18 mouse cellular contexts compared by ENCODE assay signal in the genomic region with DNA sequence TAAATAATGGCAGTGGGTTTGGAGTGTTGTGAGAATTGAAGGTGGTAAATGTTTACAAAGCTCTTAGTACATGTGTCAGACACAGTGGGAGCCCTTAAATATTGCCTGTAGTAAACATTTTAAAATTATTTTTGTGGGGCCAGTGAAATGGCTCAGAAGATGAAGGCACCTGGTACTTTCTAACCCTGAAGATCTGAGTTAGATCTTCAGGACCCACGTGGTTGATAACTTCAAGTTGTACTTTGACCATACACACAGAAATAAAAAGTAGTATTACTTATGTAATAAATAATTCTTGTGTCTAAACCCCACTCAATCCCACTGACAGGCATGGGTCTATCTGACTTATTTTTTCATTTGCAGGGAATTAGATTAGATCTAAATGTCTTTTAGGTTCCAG. TPM values are rescaled to one million over a fixed set of nuclear protein-coding genes. Genes with fewer than 3 reads are reported as not detected.
DNase-seq lines count a peak whose midpoint lies in the region; ATAC-seq and TF ChIP-seq lines count a peak whose summit lies in the region.
"Had no signal": no experiment of that assay in that cellular context is flagged by ENCODE, and none has a peak within 500 bp of the region (broad histone marks: within the 10 kb centered on the region; RNA-seq: fewer than 3 reads in every experiment).

No protein-coding gene starts in this region.

- H3K27ac ChIP-seq in CH12.LX (ENCODE audit: insufficient read depth, low read depth), result no peak overlapping the region
- H3K27ac ChIP-seq in liver, embryonic 14.5 days, result peak overlapping the region; percentile 75
- peak overlapping the region; percentile 62; the same call in 1 of the 2 replicates for H3K27ac ChIP-seq in small intestine, adult 2 months (ENCODE audit: insufficient read depth, low read depth, low read length)
- H3K27ac ChIP-seq: embryonic facial prominence, embryonic 10.5 days; forebrain, embryonic 13.5 days; heart, adult 2 months; hindbrain, embryonic 10.5 days; hindbrain, embryonic 14.5 days had no signal

- TF ChIP-seq EP300 in CH12.LX (IDR thresholded peaks at IDR 0.05; ENCODE audit: low read length), result no peak
- TF ChIP-seq EP300 in liver, embryonic 14.5 days (IDR thresholded peaks at IDR 0.05; ENCODE audit: low read depth), result no peak

- H3K9ac ChIP-seq in CH12.LX (ENCODE audit: insufficient read depth, low read depth), result no peak overlapping the region
- H3K9ac ChIP-seq in liver, embryonic 14.5 days (replicated peaks), result peak overlapping the region; percentile 28
- H3K9ac ChIP-seq: forebrain, embryonic 13.5 days; heart, embryonic 12.5 days; hindbrain, embryonic 14.5 days had no signal

- no peaks in the 10 kb centered on the region for H3K9me3 ChIP-seq in CH12.LX (replicated peaks; ENCODE audit: low read length)
- no peaks in the 10 kb centered on the region for H3K9me3 ChIP-seq in E14TG2a.4 (ENCODE audit: low read length)
- no peaks in the 10 kb centered on the region for H3K9me3 ChIP-seq in liver, embryonic 14.5 days (ENCODE audit: control insufficient read depth, low read length)
- H3K9me3 ChIP-seq: embryonic facial prominence, embryonic 10.5 days; forebrain, embryonic 13.5 days; heart, embryonic 12.5 days; hindbrain, embryonic 10.5 days had no signal

- dilution Hi-C loops in CH12.LX (cut with MboI; ENCODE audit: extremely low pct_ligation_motif_present, extremely low pct_unique_long_range_greater_than_20kb, low sequenced_read_pairs), result no loop called here

- ATAC-seq in liver, embryonic 14.5 days (ENCODE audit: insufficient read depth), result no peak
- ATAC-seq: activated CD4-positive, CD25-positive, alpha-beta regulatory T cell, adult 4 months; forebrain, embryonic 13.5 days; Patski had no signal

- in situ Hi-C loops in CH12.LX (cut with MboI; ENCODE audit: low pct_ligation_motif_present, low pct_unique_long_range_greater_than_20kb, low sequenced_read_pairs), result no loop called here

- no peak for DNase-seq in CH12.LX (ENCODE audit: extremely low read depth)
- DNase-seq in liver, embryonic 14.5 days (ENCODE audit: low read depth in 3 of 3, low spot score in 3 of 3), result no peak
- no peak for DNase-seq in lung, adult 18-20 months
- no peak for DNase-seq in left cerebral cortex, postnatal 25 days (ENCODE audit: low spot score in 2 of 2)
- DNase-seq: adrenal gland, postnatal 14 days; cerebellum, adult 2 months; cerebellum, postnatal 10 days; gastrocnemius, postnatal 10 days; heart, adult 2 months had no signal

- peak overlapping the region; percentile 54 for H3K4me2 ChIP-seq in CH12.LX (ENCODE audit: insufficient read depth, low read depth, poor library complexity, severe bottlenecking)
- H3K4me2 ChIP-seq in liver, embryonic 14.5 days (ENCODE audit: low read depth), result peak overlapping the region; percentile 36; the same call in 1 of the 2 replicates
- H3K4me2 ChIP-seq: forebrain, embryonic 13.5 days; heart, embryonic 12.5 days; hindbrain, embryonic 14.5 days had no signal

- H3K36me3 ChIP-seq in CH12.LX (replicated peaks in 1 of 2; ENCODE audit: control insufficient read depth in 1 of 2, insufficient read depth in 1 of 2, low read length in 1 of 2) (peaks cover 0 to 39% of the 10 kb centered on the region in 2 experiments), E14TG2a.4 (ENCODE audit: insufficient read depth, low read length) (peaks cover 25% of the 10 kb centered on the region)
- no peaks in the 10 kb centered on the region; the same call in 1 of the 2 replicates for H3K36me3 ChIP-seq in liver, embryonic 14.5 days (replicated peaks; ENCODE audit: control insufficient read depth, insufficient read depth, low read depth)
- no peaks in the 10 kb centered on the region for H3K36me3 ChIP-seq in small intestine, adult 2 months (ENCODE audit: control insufficient read depth, insufficient read depth, low read length)
- H3K36me3 ChIP-seq: embryonic facial prominence, embryonic 10.5 days; heart, embryonic 12.5 days; hindbrain, embryonic 10.5 days had no signal

- peaks cover 99% of the 10 kb centered on the region for H3K79me2 ChIP-seq in CH12.LX (replicated peaks; ENCODE audit: control insufficient read depth, extremely low read depth, insufficient read depth, poor library complexity, severe bottlenecking)

- H3K4me1 ChIP-seq in CH12.LX (ENCODE audit: control insufficient read depth in 1 of 2, insufficient read depth in 2 of 2), result peaks cover 26 to 77% of the 10 kb centered on the region in 2 experiments
- H3K4me1 ChIP-seq in E14TG2a.4 (replicated peaks; ENCODE audit: low read depth, low read length), result peaks cover 90% of the 10 kb centered on the region
- H3K4me1 ChIP-seq in liver, embryonic 14.5 days (replicated peaks; ENCODE audit: control insufficient read depth in 2 of 2, insufficient read depth in 2 of 2, low read length in 1 of 2), result peaks cover 76 to 78% of the 10 kb centered on the region in 2 experiments
- H3K4me1 ChIP-seq in small intestine, adult 2 months (ENCODE audit: control insufficient read depth, insufficient read depth, insufficient read length, low read length), result peaks cover 42% of the 10 kb centered on the region

- no peak for TF ChIP-seq RAD21 in CH12.LX (IDR thresholded peaks at IDR 0.05; ENCODE audit: low read depth, low read length)

- no peak for TF ChIP-seq CTCF in CH12.LX (conservative IDR thresholded peaks at IDR 0.05 in 1 of 2, IDR thresholded peaks at IDR 0.05 in 1 of 2; ENCODE audit: low read depth in 2 of 2, low read length in 2 of 2)
- no peak for TF ChIP-seq CTCF in E14TG2a.4 (conservative IDR thresholded peaks at IDR 0.05; ENCODE audit: low read length)
- TF ChIP-seq CTCF in liver, embryonic 14.5 days (IDR thresholded peaks at IDR 0.05; ENCODE audit: low read depth), result no peak
- no peak for TF ChIP-seq CTCF in small intestine, adult 2 months (IDR thresholded peaks at IDR 0.05; ENCODE audit: extremely low read depth, insufficient read length, insufficient replicate concordance, low read depth, low read length)

- no peak overlapping the region for H3K4me3 ChIP-seq in CH12.LX (replicated peaks in 1 of 3; ENCODE audit: low read depth in 2 of 3, low read length in 2 of 3, poor library complexity in 1 of 3)
- 0 out of 2 replicates have a peak overlapping the region, but pooled peaks have one; percentile 2 for H3K4me3 ChIP-seq in E14TG2a.4 (replicated peaks; ENCODE audit: low read length)
- no peak overlapping the region for H3K4me3 ChIP-seq in liver, embryonic 14.5 days (ENCODE audit: insufficient read depth in 1 of 2, low read depth in 2 of 2, low read length in 2 of 2)
- no peak overlapping the region for H3K4me3 ChIP-seq in small intestine, adult 2 months (ENCODE audit: low read depth, low read length)
- H3K4me3 ChIP-seq: embryonic facial prominence, embryonic 10.5 days; forebrain, embryonic 13.5 days; heart, adult 2 months; heart, embryonic 12.5 days; hindbrain, embryonic 10.5 days had no signal

- no peak for TF ChIP-seq POLR2A in CH12.LX (IDR thresholded peaks at IDR 0.05; ENCODE audit: low read depth, low read length)
- no peak for TF ChIP-seq POLR2A in small intestine, adult 2 months (IDR thresholded peaks at IDR 0.05; ENCODE audit: low read depth, low read length)

- intact Hi-C loops in left cerebral cortex, postnatal 25 days (cut with DNase I), result no loop called here

- H3K27me3 ChIP-seq in CH12.LX (replicated peaks) (no peaks in the 10 kb centered on the region), E14TG2a.4 (ENCODE audit: insufficient read depth, low read length) (no peaks in the 10 kb centered on the region)
- no peaks in the 10 kb centered on the region for H3K27me3 ChIP-seq in liver, embryonic 14.5 days (ENCODE audit: control insufficient read depth, insufficient read depth, low read length)
- H3K27me3 ChIP-seq in small intestine, adult 2 months (ENCODE audit: control insufficient read depth, insufficient read depth, low read length), result no peaks in the 10 kb centered on the region
- H3K27me3 ChIP-seq: forebrain, embryonic 13.5 days; heart, embryonic 12.5 days; Patski had no signal

- WGBS in liver, embryonic 14.5 days (ENCODE audit: insufficient replicate concordance), result 40% methylated on average over 1 of the region's 1 CpGs
- 19% methylated on average over 1 of the region's 1 CpGs for WGBS in small intestine, adult 2 months

TF ChIP-seq in CH12.LX, 34 proteins besides CTCF, POLR2A, EP300 and RAD21:
- TF ChIP-seq SIN3A (IDR thresholded peaks at IDR 0.05; ENCODE audit: low read length) (no peak), MAX (IDR thresholded peaks at IDR 0.05; ENCODE audit: low read length) (0 out of 2 replicates have a peak, but pooled peaks have one; percentile 24), JUND (conservative IDR thresholded peaks at IDR 0.05; ENCODE audit: low read depth, low read length) (no peak), ZKSCAN1 (IDR thresholded peaks at IDR 0.05; ENCODE audit: borderline replicate concordance, low read depth, low read length) (no peak), E2F4 (IDR thresholded peaks at IDR 0.05; ENCODE audit: insufficient replicate concordance, low read depth, low read length) (no peak), ZNF384 (IDR thresholded peaks at IDR 0.05; ENCODE audit: low read depth, low read length) (no peak), ELF1 (IDR thresholded peaks at IDR 0.05; ENCODE audit: low read depth, low read length) (no peak), MXI1 (IDR thresholded peaks at IDR 0.05; ENCODE audit: low read depth, low read length) (no peak), RCOR1 (conservative IDR thresholded peaks at IDR 0.05; ENCODE audit: low read depth, low read length) (no peak), MYC (IDR thresholded peaks at IDR 0.05; ENCODE audit: low read depth, low read length) (0 out of 2 replicates have a peak, but pooled peaks have one; percentile 23), NELFE (IDR thresholded peaks at IDR 0.05; ENCODE audit: low read depth, low read length) (no peak), CHD1 (IDR thresholded peaks at IDR 0.05; ENCODE audit: low read depth, low read length) (peak; percentile 39; the same call in 1 of the 2 replicates)

RNA-seq across cellular contexts. Expression of gene Larp1, which starts 5.7 kb away (rescaled TPM):
- total RNA-seq in CH12.LX (2012; rRNA removed) (94.1 and 106 TPM in 2 replicates), CH12.LX (2014; rRNA removed) (33.4 and 38.2 TPM in 2 replicates)
- polyA plus RNA-seq in CH12.LX (2012; ENCODE audit: insufficient read length, low read depth), result 222 and 284 TPM in 2 replicates
- polyA plus RNA-seq in liver, embryonic 14.5 days (2012; rRNA removed), result 21.1 and 25.5 TPM in 2 replicates
- polyA plus RNA-seq in liver, embryonic 14.5 days (2014; fragmentation: Nextera tagmentation; extraction: Ambion mirVana), result 15.8 and 19.0 TPM in 2 replicates
- 16.9 and 25.9 TPM in 2 replicates for polyA plus RNA-seq in small intestine, adult 2 months (2012; rRNA removed)
- 10 to 100 TPM; 86.4 to 88.9 TPM for total RNA-seq in left cerebral cortex, postnatal 25 days (2021)
